Mouse (Mus musculus) liver (tissue): Measurements from ENCODE around the gene Pdia2.
A peak's percentile ranks its signal among the peaks of the same experiment; 100 is the strongest.

Experiments
- DNase-seq: peaks from one replicate; pipeline ENCODE4 v3.0.0-alpha.2; 2020; ENCODE audit warnings: mixed read lengths

Pdia2 gene

DNA sequence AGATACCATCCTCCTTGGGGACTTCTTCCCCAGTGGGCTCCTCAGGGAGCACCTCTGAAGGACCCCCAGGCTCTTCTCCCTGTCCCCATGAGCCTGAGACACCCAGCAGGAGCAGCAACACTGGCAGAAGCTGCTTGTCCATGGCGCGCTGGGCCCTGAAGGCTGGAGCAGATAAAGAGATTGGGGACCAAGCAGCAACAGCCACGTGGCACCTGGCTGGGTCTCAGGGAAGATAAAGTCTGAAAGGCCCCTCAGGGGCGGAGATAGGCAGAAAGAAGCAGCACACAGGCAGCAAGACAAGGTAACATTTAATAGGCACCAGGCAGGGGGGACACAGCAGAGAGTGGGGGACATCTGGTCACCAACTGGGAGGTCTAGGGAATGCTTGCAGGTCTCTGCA, at the start of gene Pdia2:
TSS of gene Pdia2 (minus strand) at position 196 of the 400 bp plus-strand sequence.
- peak; percentile 88 for DNase-seq

DNA sequence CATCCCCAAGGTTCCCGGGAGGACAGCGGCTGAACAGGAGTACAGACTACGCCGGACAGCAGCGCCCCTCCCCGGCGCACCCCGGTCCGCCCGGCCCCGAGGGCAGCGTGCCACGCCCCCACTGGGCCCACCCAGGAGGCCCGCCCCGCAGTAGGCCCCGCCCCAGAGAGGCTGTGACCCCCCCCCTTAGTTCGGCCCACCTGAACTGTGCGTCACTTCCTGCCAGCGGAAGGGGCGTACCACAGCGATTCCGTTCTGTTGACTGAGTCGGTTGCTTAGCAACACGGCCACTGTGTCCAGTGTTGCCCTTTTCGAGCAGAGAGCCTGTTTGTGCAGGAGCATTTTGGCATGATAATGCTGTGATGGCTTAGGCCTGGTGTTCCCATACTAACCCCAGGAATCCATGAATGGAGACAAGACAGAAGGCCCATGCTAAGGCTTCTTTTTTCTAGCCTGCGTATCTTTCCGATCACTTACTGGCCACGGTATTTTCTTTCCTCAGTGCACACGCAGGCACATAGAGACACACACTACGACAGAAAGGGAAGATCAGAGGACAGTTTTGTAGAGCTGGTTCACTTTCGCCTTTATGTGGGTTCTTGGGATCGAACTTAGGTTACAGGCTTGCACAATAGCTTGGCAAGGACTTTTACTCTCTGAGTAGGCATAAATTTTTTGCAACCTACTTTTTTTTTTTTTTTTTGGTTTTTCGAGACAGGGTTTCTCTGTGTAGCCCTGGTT, 45.4 kb upstream of the Pdia2 start, which contains the start of gene Fam234a:
TSS of gene Fam234a (minus strand) at position 142 of the 741 bp plus-strand sequence.
- DNase-seq = peak; percentile 95

- peak; percentile 62 for DNase-seq
Measured at GRCm38 (mm10) chr17:26243471-26244100, 44.7 kb upstream of the Pdia2 start.

- no peak for DNase-seq
Measured at GRCm38 (mm10) chr17:26240990-26241389, 42.1 kb upstream of the Pdia2 start.

DNA sequence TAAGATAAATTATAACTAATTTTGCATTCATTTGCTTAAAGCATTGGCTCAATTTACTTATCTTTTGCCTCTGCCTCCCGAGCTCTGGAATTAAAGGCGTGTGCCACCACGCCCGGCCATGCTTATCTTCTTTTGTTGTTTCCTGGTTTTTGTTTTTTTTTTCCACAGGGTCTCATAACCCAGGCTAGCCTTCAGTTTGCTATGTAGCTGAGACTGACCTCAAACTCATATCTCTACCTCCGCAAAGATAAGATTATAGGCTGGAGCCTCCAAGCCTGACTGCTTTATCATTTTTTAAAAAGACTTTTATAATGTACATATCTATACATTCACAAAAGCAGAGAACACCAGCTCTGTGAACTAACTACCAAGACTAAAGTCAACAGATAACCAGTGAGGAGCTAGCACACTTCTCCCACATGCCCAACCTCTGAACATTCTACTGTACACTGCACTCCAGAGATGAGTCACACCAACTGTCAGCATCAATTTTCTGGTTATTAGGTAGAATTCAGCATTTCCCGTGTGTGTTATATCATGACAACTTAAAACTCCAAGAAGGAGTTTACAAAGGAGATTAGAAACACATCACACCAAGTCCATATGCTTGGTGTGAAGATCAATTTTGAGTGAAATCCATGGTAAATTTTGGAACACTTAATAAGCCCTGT, 41.4 kb upstream of the Pdia2 start:
- DNase-seq = peak; percentile 21

DNA sequence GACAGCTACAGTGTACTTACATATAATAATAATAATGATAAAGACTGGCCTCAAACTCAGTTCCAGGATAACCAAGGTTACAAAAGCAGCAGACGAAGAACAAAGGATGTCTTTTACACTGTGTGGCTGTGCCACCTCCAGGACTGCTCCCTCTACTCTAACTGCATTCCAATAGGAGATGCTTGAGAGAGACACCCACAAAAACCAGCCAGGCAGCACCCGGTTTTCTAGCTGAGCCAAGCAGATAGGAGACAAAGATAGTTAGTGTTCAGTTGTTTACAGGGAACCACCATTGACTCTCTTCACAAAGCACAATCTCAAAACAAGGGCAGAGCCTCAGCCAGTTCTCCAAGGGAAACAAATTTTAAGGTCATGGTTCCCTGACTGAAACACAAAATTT, 40.7 kb upstream of the Pdia2 start:
- DNase-seq = no peak

GRCm38 (mm10) chr17:26237667-26238066, 38.8 kb upstream of the Pdia2 start:
- no peak for DNase-seq

- DNase-seq = no peak
Measured at GRCm38 (mm10) chr17:26235077-26235815, 36.4 kb upstream of the Pdia2 start.

DNA sequence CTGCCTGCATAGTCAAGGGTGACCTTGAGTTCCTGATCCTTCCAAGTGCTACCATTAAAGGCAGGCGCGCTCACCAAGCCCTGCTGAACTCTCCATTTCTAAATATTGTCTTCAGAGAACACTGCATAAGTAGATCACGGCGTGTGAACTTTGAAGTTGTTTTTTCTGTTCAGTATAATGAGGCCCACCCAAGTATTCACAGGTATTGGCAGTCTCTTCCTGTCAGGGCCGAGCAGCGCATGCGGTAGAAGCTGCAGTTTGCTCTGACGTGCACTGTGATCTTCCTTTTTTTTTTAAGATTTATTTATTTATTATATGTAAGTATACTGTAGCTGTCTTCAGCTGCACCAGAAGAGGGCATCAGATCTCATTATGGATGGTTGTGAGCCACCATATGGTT, 35.5 kb upstream of the Pdia2 start:
- no peak for DNase-seq

GRCm38 (mm10) chr17:26232863-26233262, 34.0 kb upstream of the Pdia2 start:
- peak; percentile 35 for DNase-seq

GRCm38 (mm10) chr17:26231156-26231555, 32.3 kb upstream of the Pdia2 start:
- no peak for DNase-seq

DNA sequence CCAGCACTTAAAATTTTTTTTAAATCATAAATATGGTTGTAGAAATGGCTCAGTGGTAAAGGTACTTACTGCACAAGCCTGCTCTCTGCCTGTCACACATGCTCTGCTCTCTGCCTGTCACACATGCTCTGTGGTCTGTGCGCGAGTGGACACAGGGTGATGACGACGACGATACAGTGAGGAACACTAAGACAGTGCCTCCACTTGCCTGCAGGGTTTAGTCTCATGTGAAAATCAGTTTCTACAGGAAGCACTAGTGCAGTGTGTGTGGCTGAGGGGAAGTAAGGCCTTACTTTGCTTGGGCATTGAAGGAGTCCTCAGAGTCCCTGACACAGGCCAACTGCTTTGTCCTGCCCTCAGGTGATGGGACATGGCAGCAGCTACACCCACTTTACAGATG, 30.9 kb upstream of the Pdia2 start:
- DNase-seq = no peak

DNA sequence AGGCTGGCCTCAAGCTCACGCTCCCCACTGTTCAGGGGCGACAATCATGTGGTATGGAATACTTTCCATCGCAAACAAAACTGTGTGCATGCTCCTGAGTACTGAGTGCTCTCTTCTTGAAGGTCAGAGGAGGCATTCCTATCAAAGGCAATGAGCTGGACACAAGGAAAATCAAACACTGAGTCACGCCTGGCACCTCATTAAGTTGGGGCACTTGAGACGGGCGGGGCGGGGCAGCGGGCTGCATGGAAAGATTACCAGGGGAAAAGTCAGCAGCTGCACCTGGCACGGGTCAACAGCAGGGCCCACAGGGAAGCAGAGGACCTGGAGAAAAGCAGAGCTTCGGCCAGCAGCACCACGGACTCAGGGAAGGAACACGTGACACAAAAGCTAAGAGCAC, 26.3 kb upstream of the Pdia2 start:
- no peak for DNase-seq

GRCm38 (mm10) chr17:26221508-26221907, 22.6 kb upstream of the Pdia2 start:
- no peak for DNase-seq

- no peak for DNase-seq
Measured at GRCm38 (mm10) chr17:26212681-26213080, 13.8 kb upstream of the Pdia2 start.

- DNase-seq = no peak
Measured at GRCm38 (mm10) chr17:26212241-26212640, 13.4 kb upstream of the Pdia2 start.

GRCm38 (mm10) chr17:26207686-26208085, 8.8 kb upstream of the Pdia2 start, which contains the start of gene Arhgdig:
Gene Arhgdig (minus strand): TSS chr17:26207786.
- DNase-seq = no peak

- DNase-seq = no peak
Measured at GRCm38 (mm10) chr17:26206392-26206791, 7.5 kb upstream of the Pdia2 start.

GRCm38 (mm10) chr17:26204766-26205165, 5.9 kb upstream of the Pdia2 start:
- no peak for DNase-seq

DNA sequence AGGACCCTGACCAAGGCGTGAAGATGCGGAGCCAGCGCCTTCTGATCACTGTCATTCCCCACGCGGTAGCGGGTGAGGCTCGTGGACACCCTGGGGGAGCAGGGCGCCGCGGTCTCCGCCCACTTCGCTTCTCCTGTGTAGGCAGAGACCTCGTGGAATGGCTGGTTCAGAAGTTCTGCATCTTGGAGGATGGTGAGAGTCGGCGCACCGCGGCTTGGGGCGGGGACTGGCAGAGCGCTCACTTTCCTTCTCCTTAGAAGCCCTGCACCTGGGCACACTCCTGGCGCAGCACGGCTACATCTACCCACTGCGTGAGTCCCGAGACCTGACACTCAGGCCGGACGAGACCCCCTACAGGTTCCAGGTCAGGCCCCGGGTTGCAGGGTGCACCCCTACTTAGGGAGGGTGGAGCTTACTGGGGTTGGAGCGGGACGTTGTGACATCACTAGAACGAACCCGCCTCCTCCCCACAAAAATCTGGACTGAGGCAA, 4.5 kb upstream of the Pdia2 start:
- peak; percentile 23 for DNase-seq

- peak; percentile 72 for DNase-seq
Measured at GRCm38 (mm10) chr17:26202737-26203136, 3.9 kb upstream of the Pdia2 start, which contains the start of gene Rgs11. Gene Rgs11 (plus strand): TSS chr17:26202951.

- DNase-seq = no peak
Measured at GRCm38 (mm10) chr17:26201998-26202397, 3.1 kb upstream of the Pdia2 start.
